Mouse (Mus musculus) urinary bladder, postnatal 25 days (tissue): ENCODE measurements around the gene Lrrd1.
A peak's percentile ranks its signal among the peaks of the same experiment; 100 is the strongest.
"Not testable (repeated sequence)": the region's sequence is repeated elsewhere in the genome, so short reads cannot be mapped to it uniquely, and the experiment has no call there.

Experiments
- DNase-seq: peaks from one replicate; pipeline ENCODE4 v3.0.0; 2022; ENCODE audit warnings: low spot score

Lrrd1 gene

GRCm38 (mm10) chr5:3845026-3845425 is at the start of gene Lrrd1:
Gene Lrrd1, plus strand, starts transcription at chr5:3845173.
- no peak for DNase-seq

GRCm38 (mm10) chr5:3797101-3797500 is 47.9 kb upstream of the Lrrd1 start:
- not testable (repeated sequence) for DNase-seq

GRCm38 (mm10) chr5:3798656-3799055 is 46.3 kb upstream of the Lrrd1 start:
- DNase-seq = not testable (repeated sequence)

GRCm38 (mm10) chr5:3800041-3800440 is 44.9 kb upstream of the Lrrd1 start:
- DNase-seq = no peak

- no peak for DNase-seq
Measured at GRCm38 (mm10) chr5:3800881-3801280, 44.1 kb upstream of the Lrrd1 start.

GRCm38 (mm10) chr5:3801672-3802432 is 43.1 kb upstream of the Lrrd1 start:
- no peak for DNase-seq

- peak; percentile 87 for DNase-seq
Measured at GRCm38 (mm10) chr5:3802433-3803291, 42.3 kb upstream of the Lrrd1 start, which contains the start of the genes Ankib1 and Krit1. Gene Ankib1, minus strand, starts transcription at chr5:3802925. Gene Krit1, plus strand, starts transcription at chr5:3803184.

- no peak for DNase-seq
Measured at GRCm38 (mm10) chr5:3803292-3804165, 41.4 kb upstream of the Lrrd1 start.

GRCm38 (mm10) chr5:3808472-3808871 is 36.5 kb upstream of the Lrrd1 start:
- DNase-seq = no peak

GRCm38 (mm10) chr5:3834107-3834506 is 10.9 kb upstream of the Lrrd1 start:
- no peak for DNase-seq

GRCm38 (mm10) chr5:3870161-3870560 is 25.2 kb downstream of the Lrrd1 start:
- DNase-seq = no peak

GRCm38 (mm10) chr5:3872348-3872747 is 27.4 kb downstream of the Lrrd1 start:
- DNase-seq = no peak

GRCm38 (mm10) chr5:3873485-3873884 is 28.5 kb downstream of the Lrrd1 start:
- no peak for DNase-seq

- DNase-seq = not testable (repeated sequence)
Measured at GRCm38 (mm10) chr5:3886862-3887261, 41.9 kb downstream of the Lrrd1 start.

GRCm38 (mm10) chr5:3889201-3889600 is 44.2 kb downstream of the Lrrd1 start:
- no peak for DNase-seq

GRCm38 (mm10) chr5:3893459-3894293 is 48.7 kb downstream of the Lrrd1 start, which contains the start of gene Mterf1a:
Gene Mterf1a, minus strand, starts transcription at chr5:3893933.
- not testable (repeated sequence) for DNase-seq

GRCm38 (mm10) chr5:3894294-3894619 is 49.3 kb downstream of the Lrrd1 start:
- DNase-seq = not testable (repeated sequence)

- DNase-seq = no peak
Measured at GRCm38 (mm10) chr5:3905471-3905870, 60.5 kb downstream of the Lrrd1 start.
